8 mouse cellular contexts compared by ENCODE assay signal in the genomic region with DNA sequence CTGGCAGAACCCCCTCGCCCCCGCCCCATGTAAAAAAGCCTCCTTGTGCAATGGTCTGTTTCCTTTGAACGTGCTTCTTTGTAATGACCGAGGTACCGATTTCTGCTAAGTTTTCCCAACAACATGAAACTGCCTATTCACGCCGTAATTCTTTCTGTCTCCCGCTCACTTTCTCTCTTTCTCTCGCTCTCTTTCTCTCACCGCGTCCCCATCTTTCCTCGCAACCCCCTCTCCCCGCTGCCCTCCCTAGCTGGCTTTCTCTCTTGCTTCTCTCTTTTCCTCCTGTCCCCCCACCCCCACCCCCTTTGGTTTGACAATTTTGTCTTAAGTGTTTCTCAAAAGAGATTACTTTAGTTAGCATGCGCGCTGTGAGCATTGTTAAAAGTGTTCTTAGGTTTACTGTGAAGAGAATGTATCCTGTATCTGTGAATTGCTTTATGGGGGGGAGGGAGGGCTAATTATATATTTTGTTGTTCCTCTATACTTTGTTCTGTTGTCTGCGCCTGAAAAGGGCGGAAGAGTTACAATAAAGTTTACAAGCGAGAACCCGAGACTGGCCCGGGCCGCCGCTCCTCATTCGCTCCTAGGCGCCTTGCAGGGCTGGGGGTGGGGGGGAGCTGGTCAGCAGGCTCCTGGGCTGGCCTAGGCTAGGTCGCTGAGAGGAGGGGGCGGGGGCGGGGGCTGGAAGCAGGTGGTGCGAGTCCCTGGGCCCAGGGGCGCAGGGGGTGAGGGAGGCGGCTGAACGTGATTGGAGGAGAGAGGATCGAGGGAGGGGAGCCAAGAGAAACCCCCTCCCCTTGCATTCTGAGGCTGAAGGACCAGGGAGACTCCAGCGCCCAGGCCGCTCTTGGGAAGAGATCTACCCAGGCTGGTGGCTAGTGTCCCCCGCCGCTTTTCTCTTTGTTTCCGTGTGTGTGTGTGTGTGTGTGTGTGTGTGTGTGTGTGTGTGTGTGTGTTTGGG. TPM values are rescaled to one million over a fixed set of nuclear protein-coding genes. Genes with fewer than 3 reads are reported as not detected.
DNase-seq lines count a peak whose midpoint lies in the region; ATAC-seq and TF ChIP-seq lines count a peak whose summit lies in the region.

No protein-coding gene starts in this region.

- TF ChIP-seq EP300 in ES-Bruce4 (IDR thresholded peaks at IDR 0.05; ENCODE audit: insufficient read depth, low read depth, low read length), result no peak

- peak; percentile 29 for DNase-seq in 3T3-L1 (ENCODE audit: low read depth, low spot score)
- no peak for DNase-seq in liver, embryonic 11.5 days (ENCODE audit: low spot score)
- DNase-seq in cerebellum, adult 9-11 months, result no peak
- DNase-seq in B cell, adult 2 months, result no peak
- DNase-seq in frontal cortex, adult 2 months (ENCODE audit: extremely low spot score in 1 of 2, low spot score in 1 of 2), result no peak
- no peak for DNase-seq in spleen, postnatal 14 days (ENCODE audit: low spot score in 2 of 2)

- no peaks in the 10 kb centered on the region for H3K4me1 ChIP-seq in ES-Bruce4 (ENCODE audit: control insufficient read depth, insufficient read depth, low read length)
- peaks cover 2% of the 10 kb centered on the region; the same call in 1 of the 2 replicates for H3K4me1 ChIP-seq in hindbrain, embryonic 16.5 days (ENCODE audit: control insufficient read depth, insufficient read depth, low read depth, low read length)
- no peaks in the 10 kb centered on the region for H3K4me1 ChIP-seq in liver, embryonic 11.5 days (replicated peaks; ENCODE audit: control insufficient read depth, insufficient read depth, low read length)

- H3K27ac ChIP-seq in ES-Bruce4 (ENCODE audit: insufficient read depth, low read length), result no peak overlapping the region
- peak overlapping the region; percentile 83 for H3K27ac ChIP-seq in hindbrain, embryonic 16.5 days (ENCODE audit: low read depth, low read length)
- no peak overlapping the region for H3K27ac ChIP-seq in liver, embryonic 11.5 days (ENCODE audit: low read depth, low read length)

- WGBS in hindbrain, embryonic 16.5 days, result 1% methylated on average over 33 of the region's 37 CpGs
- WGBS in liver, embryonic 11.5 days, result 1% methylated on average over 34 of the region's 37 CpGs

- H3K36me3 ChIP-seq in ES-Bruce4 (ENCODE audit: control insufficient read depth, insufficient read depth, low read length, poor library complexity, severe bottlenecking), result no peaks in the 10 kb centered on the region
- no peaks in the 10 kb centered on the region for H3K36me3 ChIP-seq in hindbrain, embryonic 16.5 days (ENCODE audit: control insufficient read depth, insufficient read depth, low read length)
- no peaks in the 10 kb centered on the region for H3K36me3 ChIP-seq in liver, embryonic 11.5 days (ENCODE audit: control insufficient read depth, insufficient read depth, low read length)

- 0 out of 2 replicates have a peak overlapping the region, but pooled peaks have one; percentile 14 for H3K4me3 ChIP-seq in ES-Bruce4 (ENCODE audit: low read depth, low read length)
- H3K4me3 ChIP-seq in hindbrain, embryonic 16.5 days (ENCODE audit: low read length), result peak overlapping the region; percentile 43
- peak overlapping the region; percentile 32 for H3K4me3 ChIP-seq in liver, embryonic 11.5 days (ENCODE audit: low read depth, low read length)

- TF ChIP-seq CTCF in ES-Bruce4 (IDR thresholded peaks at IDR 0.05; ENCODE audit: low read depth, low read length), result no peak

- peak overlapping the region; percentile 52 for H3K4me2 ChIP-seq in hindbrain, embryonic 16.5 days (ENCODE audit: low read length)
- H3K4me2 ChIP-seq in liver, embryonic 11.5 days, result peak overlapping the region; percentile 49

- peak; percentile 70 for ATAC-seq in hindbrain, embryonic 16.5 days
- no peak for ATAC-seq in liver, embryonic 11.5 days (replicated peaks; ENCODE audit: low FRiP score)

- no peak for TF ChIP-seq POLR2A in ES-Bruce4 (IDR thresholded peaks at IDR 0.05; ENCODE audit: insufficient read depth, low read length)

- H3K27me3 ChIP-seq in ES-Bruce4 (ENCODE audit: control insufficient read depth, insufficient read depth, low read length, poor library complexity, severe bottlenecking), result peaks cover 69% of the 10 kb centered on the region
- peaks cover 66% of the 10 kb centered on the region for H3K27me3 ChIP-seq in hindbrain, embryonic 16.5 days (replicated peaks; ENCODE audit: control insufficient read depth, insufficient read depth, low read length)
- H3K27me3 ChIP-seq in liver, embryonic 11.5 days (replicated peaks; ENCODE audit: control insufficient read depth, insufficient read depth, low read length), result peaks cover 100% of the 10 kb centered on the region

- H3K9me3 ChIP-seq in ES-Bruce4 (replicated peaks; ENCODE audit: control insufficient read depth, insufficient read depth, low read length, poor library complexity, severe bottlenecking), result no peaks in the 10 kb centered on the region
- H3K9me3 ChIP-seq in hindbrain, embryonic 16.5 days (ENCODE audit: control insufficient read depth, low read length), result peaks cover 3% of the 10 kb centered on the region; the same call in 1 of the 2 replicates
- H3K9me3 ChIP-seq in liver, embryonic 11.5 days (ENCODE audit: control insufficient read depth, low read length), result no peaks in the 10 kb centered on the region

- H3K9ac ChIP-seq in ES-Bruce4 (ENCODE audit: low read depth, poor library complexity, severe bottlenecking), result no peak overlapping the region
- H3K9ac ChIP-seq in hindbrain, embryonic 16.5 days (ENCODE audit: low read depth, low read length), result peak overlapping the region; percentile 59
- H3K9ac ChIP-seq in liver, embryonic 11.5 days (ENCODE audit: low read depth, low read length), result no peak overlapping the region

RNA-seq across cellular contexts. Expression of a gene that starts 1.4 kb away (rescaled TPM):
- polyA plus RNA-seq in ES-Bruce4 (2011; ENCODE audit: insufficient read depth, insufficient read length, low read depth, missing spikeins), result not detected in 2 replicates
- 29.3 and 33.1 TPM in 2 replicates for polyA plus RNA-seq in hindbrain, embryonic 16.5 days (2015; fragmentation: Nextera tagmentation; extraction: Ambion mirVana)
- polyA plus RNA-seq in liver, embryonic 11.5 days (2014; fragmentation: Nextera tagmentation; extraction: Ambion mirVana), result 1.6 and 2.0 TPM in 2 replicates
- not detected in 2 replicates for polyA plus RNA-seq in frontal cortex, adult 2 months (2012; rRNA removed)

RNA-seq across cellular contexts. Expression of a gene that starts 3.3 kb away (rescaled TPM):
- 0.48 TPM in 1 of 2 replicates, not detected in the other for polyA plus RNA-seq in ES-Bruce4 (2011; ENCODE audit: insufficient read depth, insufficient read length, low read depth, missing spikeins)
- 15.1 and 15.9 TPM in 2 replicates for polyA plus RNA-seq in hindbrain, embryonic 16.5 days (2015; fragmentation: Nextera tagmentation; extraction: Ambion mirVana)
- 0.43 and 0.62 TPM in 2 replicates for polyA plus RNA-seq in liver, embryonic 11.5 days (2014; fragmentation: Nextera tagmentation; extraction: Ambion mirVana)
- 0.06 TPM in 1 of 2 replicates, not detected in the other for polyA plus RNA-seq in frontal cortex, adult 2 months (2012; rRNA removed)

RNA-seq across cellular contexts. Expression of a gene that starts 7.2 kb away (rescaled TPM):
- not detected in 2 replicates for polyA plus RNA-seq in ES-Bruce4 (2011; ENCODE audit: insufficient read depth, insufficient read length, low read depth, missing spikeins)
- 49.9 and 53.3 TPM in 2 replicates for polyA plus RNA-seq in hindbrain, embryonic 16.5 days (2015; fragmentation: Nextera tagmentation; extraction: Ambion mirVana)
- 1.9 and 2.4 TPM in 2 replicates for polyA plus RNA-seq in liver, embryonic 11.5 days (2014; fragmentation: Nextera tagmentation; extraction: Ambion mirVana)
- polyA plus RNA-seq in frontal cortex, adult 2 months (2012; rRNA removed), result not detected in 2 replicates

RNA-seq across cellular contexts. Expression of a gene that starts 13.8 kb away (rescaled TPM):
- 1.5 and 1.6 TPM in 2 replicates for polyA plus RNA-seq in ES-Bruce4 (2011; ENCODE audit: insufficient read depth, insufficient read length, low read depth, missing spikeins)
- 1.4 and 5.2 TPM in 2 replicates for polyA plus RNA-seq in hindbrain, embryonic 16.5 days (2015; fragmentation: Nextera tagmentation; extraction: Ambion mirVana)
- polyA plus RNA-seq in liver, embryonic 11.5 days (2014; fragmentation: Nextera tagmentation; extraction: Ambion mirVana), result 0.26 and 0.49 TPM in 2 replicates
- polyA plus RNA-seq in frontal cortex, adult 2 months (2012; rRNA removed), result not detected in 2 replicates

RNA-seq across cellular contexts. Expression of a gene that starts 18.1 kb away (rescaled TPM):
- polyA plus RNA-seq in ES-Bruce4 (2011; ENCODE audit: insufficient read depth, insufficient read length, low read depth, missing spikeins), result not detected in 2 replicates
- polyA plus RNA-seq in hindbrain, embryonic 16.5 days (2015; fragmentation: Nextera tagmentation; extraction: Ambion mirVana), result 120 and 133 TPM in 2 replicates
- 3.7 and 4.5 TPM in 2 replicates for polyA plus RNA-seq in liver, embryonic 11.5 days (2014; fragmentation: Nextera tagmentation; extraction: Ambion mirVana)
- 0.11 TPM in 1 of 2 replicates, not detected in the other for polyA plus RNA-seq in frontal cortex, adult 2 months (2012; rRNA removed)

Comparison
In these comparisons a context has a peak if more than half of its experiments do, and no peak if none do; other contexts are left out.
1. RNA of a gene that starts 1.4 kb away (polyA plus RNA-seq): 29.3 to 33.1 TPM in hindbrain, embryonic 16.5 days; 1.6 to 2.0 TPM in liver, embryonic 11.5 days, not detected in ES-Bruce4 and not detected in frontal cortex, adult 2 months; every median in the first group is over 10 times any median in the second.
2. RNA of a gene that starts 7.2 kb away (polyA plus RNA-seq): 49.9 to 53.3 TPM in hindbrain, embryonic 16.5 days; 1.9 to 2.4 TPM in liver, embryonic 11.5 days, not detected in frontal cortex, adult 2 months and not detected in ES-Bruce4; every median in the first group is over 10 times any median in the second.
3. Peak in every context shown above with its lines, with median percentiles within 50 percentile points of each other: H3K4me3 ChIP-seq.